Mouse (Mus musculus) neutrophil, adult 59 days (primary cell): ENCODE measurements around the gene Adcy2. TPM values are rescaled to one million over a fixed set of nuclear protein-coding genes. Genes with fewer than 3 reads are reported as not detected.

Experiments used
- total RNA-seq, 2 experiments: library from RNA; stranded (reverse); gene quantifications; 1 replicate in 1 of 2; 2 replicates in 1 of 2; pipeline ENCODE4 v1.2.4; 2023

Adcy2 gene
- not detected for total RNA-seq

GRCm38 (mm10) chr13:68998918-68999801 lies at the start of gene Adcy2:
Gene Adcy2 (minus strand): TSS chr13:68999541.

DNA sequence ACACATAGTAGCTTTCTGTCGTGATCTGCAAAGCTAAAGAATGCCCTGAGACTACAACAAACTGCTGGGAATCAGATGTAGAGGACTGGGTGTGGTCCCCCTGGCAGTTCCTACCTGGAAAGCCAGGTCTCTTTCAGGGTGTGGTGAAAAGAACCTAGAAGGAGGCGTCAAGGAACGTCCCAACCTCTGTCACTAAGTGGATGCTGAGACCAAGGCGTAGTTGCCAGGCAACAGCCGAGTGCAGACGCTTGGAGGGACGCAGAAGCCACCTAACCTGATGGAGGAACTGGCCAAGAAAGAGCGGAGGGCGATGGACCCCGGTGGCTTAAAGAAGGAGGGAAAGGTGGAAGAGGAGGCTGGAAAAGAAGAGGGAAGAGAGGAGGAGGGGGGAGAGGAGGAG lies 402.1 kb downstream of the Adcy2 start, which contains the start of gene 1700001L19Rik:
TSS of gene 1700001L19Rik (plus strand) at position 223 of the 400 bp plus-strand sequence.

DNA sequence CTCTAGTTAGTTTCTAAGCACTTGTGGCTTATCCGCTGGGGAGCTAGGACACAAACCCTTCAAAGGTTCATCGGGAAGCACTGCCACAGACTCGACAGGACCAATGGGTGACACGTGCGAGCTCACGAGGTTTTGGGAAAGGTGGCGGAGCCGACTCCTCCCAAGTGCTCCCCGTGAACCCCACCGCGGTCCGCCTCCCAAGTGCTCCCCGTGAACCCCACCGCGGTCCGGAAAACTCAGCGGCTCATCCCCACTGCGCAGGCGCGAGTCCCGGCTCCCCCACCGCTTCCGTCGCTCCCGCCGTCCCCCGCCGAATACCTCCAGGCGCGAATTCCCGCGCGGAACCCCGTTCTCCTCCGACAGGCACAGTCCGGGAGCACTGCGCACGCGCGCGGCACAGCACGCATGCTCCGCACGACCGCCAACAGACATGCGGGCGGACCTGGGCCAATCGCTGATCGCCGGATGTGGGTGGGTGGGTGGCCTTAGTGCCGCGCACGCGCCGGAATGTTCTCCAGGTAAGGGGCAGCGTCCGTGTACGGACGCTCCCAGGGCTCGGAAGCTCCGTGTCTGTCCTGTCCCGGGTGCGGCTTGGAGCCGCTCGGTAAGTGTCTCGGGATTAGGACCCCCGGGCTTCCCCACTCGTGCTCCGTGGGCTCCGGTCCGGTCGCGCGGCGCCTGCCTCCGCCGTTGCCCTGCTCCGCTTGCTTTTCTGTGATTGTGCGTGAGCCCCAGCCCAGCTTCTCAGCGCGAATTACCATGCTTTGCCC lies 417.4 kb downstream of the Adcy2 start, which contains the start of the genes Mtrr and Fastkd3:
TSS of gene Mtrr (minus strand) at position 403 of the 770 bp plus-strand sequence.
TSS of gene Fastkd3 (plus strand) at position 488 of the 770 bp plus-strand sequence.

